Mouse (Mus musculus): ENCODE measurements around the gene Atg7.

- TF ChIP-seq POLR2A (IDR thresholded peaks at IDR 0.05; ENCODE audit: low read depth, low read length) (no peak), ETS1 (conservative IDR thresholded peaks at IDR 0.05; ENCODE audit: low read depth, low read length) (no peak), CTCF (conservative IDR thresholded peaks at IDR 0.05 in 1 of 2, IDR thresholded peaks at IDR 0.05 in 1 of 2; ENCODE audit: low read depth in 2 of 2, low read length in 2 of 2) (no peak), JUND (conservative IDR thresholded peaks at IDR 0.05; ENCODE audit: low read depth, low read length) (no peak), USF1 (IDR thresholded peaks at IDR 0.05; ENCODE audit: low read depth, low read length) (no peak), MAFK (IDR thresholded peaks at IDR 0.05; ENCODE audit: insufficient replicate concordance, low read length) (no peak), PAX5 (IDR thresholded peaks at IDR 0.05; ENCODE audit: low read length) (no peak)
Measured at GRCm38 (mm10) chr6:114846153-114846772, 203.4 kb downstream of the Atg7 start.
